Comparison of ENCODE assay signal across 8 mouse cellular contexts in the genomic region with DNA sequence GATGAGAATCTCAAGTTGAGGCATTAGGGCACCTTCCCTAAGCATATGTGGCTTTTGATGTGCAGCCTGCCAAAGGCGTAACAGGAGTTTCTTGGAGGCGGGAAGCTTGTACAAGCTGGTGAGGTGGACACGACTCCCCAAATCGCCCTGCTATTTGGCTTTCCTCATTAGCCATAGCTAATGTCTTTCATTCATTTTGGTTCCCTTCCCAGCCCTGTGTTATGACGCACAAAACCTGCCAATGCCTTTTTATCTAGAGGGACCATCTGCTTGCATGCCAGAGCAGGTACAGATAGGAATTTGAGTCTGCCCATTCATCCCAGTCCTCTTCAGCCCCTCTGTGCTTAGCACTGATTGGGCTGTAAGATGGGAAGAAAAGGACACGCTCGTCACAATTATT. TPM values are rescaled to one million over a fixed set of nuclear protein-coding genes. Genes with fewer than 3 reads are reported as not detected.
A peak's percentile ranks its signal among the peaks of the same experiment; 100 is the strongest.
DNase-seq lines count a peak whose midpoint lies in the region; ATAC-seq and TF ChIP-seq lines count a peak whose summit lies in the region.

No protein-coding gene starts in this region.

- TF ChIP-seq CTCF in layer of hippocampus, adult 2 months (conservative IDR thresholded peaks at IDR 0.05), result no peak
- no peak for TF ChIP-seq CTCF in cortical plate, adult 2 months (IDR thresholded peaks at IDR 0.05; ENCODE audit: extremely low read depth, insufficient read depth, low read length)

- peaks cover 10% of the 10 kb centered on the region; the same call in 1 of the 2 replicates for H3K4me1 ChIP-seq in cortical plate, adult 2 months (ENCODE audit: control insufficient read depth, insufficient read depth, low read length)
- peaks cover 7% of the 10 kb centered on the region; the same call in 1 of the 2 replicates for H3K4me1 ChIP-seq in forebrain, embryonic 16.5 days (replicated peaks; ENCODE audit: control insufficient read depth, insufficient read depth, low read length)
- peaks cover 49% of the 10 kb centered on the region for H3K4me1 ChIP-seq in forebrain, embryonic 10.5 days

- H3K27ac ChIP-seq in layer of hippocampus, adult 2 months, result peak overlapping the region; percentile 86
- peak overlapping the region; percentile 97 for H3K27ac ChIP-seq in cortical plate, adult 2 months (ENCODE audit: insufficient read depth, low read length)
- H3K27ac ChIP-seq in forebrain, embryonic 16.5 days (ENCODE audit: low read length), result no peak overlapping the region
- no peak overlapping the region for H3K27ac ChIP-seq in forebrain, embryonic 10.5 days

- no peak for TF ChIP-seq POLR2A in cortical plate, adult 2 months (IDR thresholded peaks at IDR 0.05; ENCODE audit: extremely low read depth, insufficient read depth, low read length)
- TF ChIP-seq POLR2A in myocyte (IDR thresholded peaks at IDR 0.05; ENCODE audit: insufficient read length, low read depth), result no peak

- H3K9ac ChIP-seq in forebrain, embryonic 16.5 days (replicated peaks; ENCODE audit: low read depth, low read length), result no peak overlapping the region

- no peaks in the 10 kb centered on the region for H3K79me2 ChIP-seq in myocyte (ENCODE audit: control insufficient read depth, insufficient read depth)

- H3K9me3 ChIP-seq in forebrain, embryonic 16.5 days (ENCODE audit: control insufficient read depth, low read length), result no peaks in the 10 kb centered on the region
- H3K9me3 ChIP-seq in forebrain, embryonic 10.5 days, result no peaks in the 10 kb centered on the region

- 69% methylated on average over 7 of the region's 7 CpGs for WGBS in forebrain, embryonic 16.5 days
- 88% methylated on average over 7 of the region's 7 CpGs for WGBS in forebrain, embryonic 10.5 days

- peak; percentile 11; the same call in 1 of the 2 replicates for ATAC-seq in cerebellum, adult (ENCODE audit: insufficient number of reproducible peaks, low FRiP score, low TSS enrichment)
- no peak for ATAC-seq in forebrain, embryonic 16.5 days

- H3K4me3 ChIP-seq in layer of hippocampus, adult 2 months, result no peak overlapping the region
- no peak overlapping the region for H3K4me3 ChIP-seq in cortical plate, adult 2 months (ENCODE audit: insufficient read depth, low read length)
- H3K4me3 ChIP-seq in myocyte, result no peak overlapping the region
- H3K4me3 ChIP-seq in forebrain, embryonic 16.5 days (replicated peaks; ENCODE audit: low read length), result no peak overlapping the region
- no peak overlapping the region for H3K4me3 ChIP-seq in forebrain, embryonic 10.5 days

- no peaks in the 10 kb centered on the region for H3K27me3 ChIP-seq in myocyte (ENCODE audit: control insufficient read depth, insufficient read depth, insufficient read length)
- H3K27me3 ChIP-seq in forebrain, embryonic 16.5 days (replicated peaks; ENCODE audit: control insufficient read depth, insufficient read depth, low read length), result no peaks in the 10 kb centered on the region
- H3K27me3 ChIP-seq in forebrain, embryonic 10.5 days (ENCODE audit: poor library complexity, severe bottlenecking), result no peaks in the 10 kb centered on the region

- H3K36me3 ChIP-seq in myocyte (ENCODE audit: control insufficient read depth, insufficient read depth), result peaks cover 14% of the 10 kb centered on the region
- no peaks in the 10 kb centered on the region for H3K36me3 ChIP-seq in forebrain, embryonic 16.5 days (ENCODE audit: control insufficient read depth, insufficient read depth)
- peaks cover 6% of the 10 kb centered on the region; the same call in 1 of the 2 replicates for H3K36me3 ChIP-seq in forebrain, embryonic 10.5 days (replicated peaks)

- H3K4me2 ChIP-seq in myocyte (ENCODE audit: low read depth), result peak overlapping the region; percentile 44
- no peak overlapping the region for H3K4me2 ChIP-seq in forebrain, embryonic 16.5 days (ENCODE audit: low read length)

- DNase-seq in cerebellum, postnatal 4 days (ENCODE audit: low spot score in 2 of 2), result no peak
- DNase-seq in layer of hippocampus, adult 2 months (ENCODE audit: low spot score in 2 of 2), result no peak
- DNase-seq in layer of hippocampus, adult 9-10 months (ENCODE audit: low spot score), result no peak
- no peak for DNase-seq in forebrain, embryonic 10.5 days (ENCODE audit: extremely low spot score, low spot score)

- no peak overlapping the region for H3ac ChIP-seq in myocyte (ENCODE audit: control insufficient read depth, insufficient read length)

TF ChIP-seq in myocyte, 11 proteins besides CTCF, POLR2A, EP300 and RAD21:
- no peak for TF ChIP-seq POLR2AphosphoS2 (IDR thresholded peaks at IDR 0.05; ENCODE audit: insufficient read length, low read depth)
- no peak for TF ChIP-seq USF1 (IDR thresholded peaks at IDR 0.05; ENCODE audit: low read depth)
- TF ChIP-seq CEBPB (IDR thresholded peaks at IDR 0.05; ENCODE audit: insufficient read depth, poor library complexity, severe bottlenecking), result no peak
- no peak for TF ChIP-seq E2F4 (IDR thresholded peaks at IDR 0.05; ENCODE audit: insufficient read depth)
- no peak for TF ChIP-seq TCF3 (IDR thresholded peaks at IDR 0.05; ENCODE audit: insufficient read length, low read depth)
- no peak for TF ChIP-seq MYOD1 (IDR thresholded peaks at IDR 0.05; ENCODE audit: control insufficient read depth in 1 of 3, insufficient read length in 2 of 3, low read depth in 2 of 3)
- TF ChIP-seq MAX (IDR thresholded peaks at IDR 0.05; ENCODE audit: low read depth), result no peak
- no peak for TF ChIP-seq REST (IDR thresholded peaks at IDR 0.05; ENCODE audit: insufficient read depth, insufficient read length)
- TF ChIP-seq TCF12 (IDR thresholded peaks at IDR 0.05; ENCODE audit: insufficient read depth, poor library complexity, severe bottlenecking), result no peak
- TF ChIP-seq MYOG (IDR thresholded peaks at IDR 0.05; ENCODE audit: control insufficient read depth in 1 of 3, insufficient read depth in 1 of 3, insufficient read length in 2 of 3, low read depth in 2 of 3), result no peak
- no peak for TF ChIP-seq SRF (IDR thresholded peaks at IDR 0.05; ENCODE audit: control insufficient read depth, insufficient read length, low read depth)

RNA-seq across cellular contexts. Expression of gene Timp3, which starts 40.2 kb away (rescaled TPM):
- total RNA-seq in layer of hippocampus, adult 2 months (2021), result 10 to 100 TPM; 61.8 to 62.0 TPM
- 47.7 and 55.0 TPM in 2 replicates for polyA plus RNA-seq in cortical plate, adult 2 months (2012; rRNA removed)
- 18.7 TPM for polyA plus RNA-seq in myocyte (2012; fragmentation: generic; extraction: Trizol)
- polyA plus RNA-seq in forebrain, embryonic 16.5 days (2015; fragmentation: Nextera tagmentation; extraction: Ambion mirVana), result 21.4 and 23.5 TPM in 2 replicates
- polyA plus RNA-seq in forebrain, embryonic 10.5 days (2016; fragmentation: Nextera tagmentation; extraction: Ambion mirVana), result 22.1 and 22.4 TPM in 2 replicates

Comparison
In these comparisons a context has a peak if more than half of its experiments do, and no peak if none do; other contexts are left out.
1. H3K27ac ChIP-seq: peak in layer of hippocampus, adult 2 months (single experiment) and cortical plate, adult 2 months (single experiment); none in forebrain, embryonic 16.5 days (single experiment) and forebrain, embryonic 10.5 days (single experiment).